Mouse (Mus musculus) adrenal gland, postnatal 36 days (tissue): ENCODE data around the gene Thtpa. TPM values are rescaled to one million over a fixed set of nuclear protein-coding genes. Genes with fewer than 3 reads are reported as not detected.
A peak's percentile ranks its signal among the peaks of the same experiment; 100 is the strongest.

ENCODE experiments used
- DNase-seq, 2 experiments: peaks; one replicate each; pipeline ENCODE4 v3.0.0; 2021; ENCODE audit warnings: mixed read lengths in 1 of 2
- total RNA-seq, 2 experiments: library from RNA; stranded (reverse); gene quantifications; 2 replicates each; pipeline ENCODE4 v1.2.3; 2021

The Thtpa gene
- total RNA-seq, 2 experiments from 2014 or later, result 12.9 to 18.6 TPM

GRCm38 (mm10) chr14:55105836-55106809, 11.5 kb downstream of the Thtpa start, which contains the start of gene Ap1g2:
Gene Ap1g2 (minus strand): TSS chr14:55106593.
- peak; percentile 91 to 92 for DNase-seq

- DNase-seq, result no peak
Measured at GRCm38 (mm10) chr14:55106990-55107389, 12.4 kb downstream of the Thtpa start.

- DNase-seq, result no peak
Measured at GRCm38 (mm10) chr14:55108202-55108870, 13.8 kb downstream of the Thtpa start.

GRCm38 (mm10) chr14:55109048-55109873, 14.7 kb downstream of the Thtpa start:
- no peak for DNase-seq

- no peak for DNase-seq
Measured at GRCm38 (mm10) chr14:55110076-55110475, 15.5 kb downstream of the Thtpa start.

GRCm38 (mm10) chr14:55111720-55112119, 17.1 kb downstream of the Thtpa start:
- DNase-seq, result no peak

- no peak for DNase-seq
Measured at GRCm38 (mm10) chr14:55113351-55113974, 18.9 kb downstream of the Thtpa start.

GRCm38 (mm10) chr14:55113975-55114645, 19.5 kb downstream of the Thtpa start:
- peak in 1 of 2 experiments; percentile 51 for DNase-seq

GRCm38 (mm10) chr14:55114759-55115701, 20.4 kb downstream of the Thtpa start:
- DNase-seq, result peak; percentile 72 to 78

- DNase-seq, result no peak
Measured at GRCm38 (mm10) chr14:55115846-55116245, 21.3 kb downstream of the Thtpa start.

GRCm38 (mm10) chr14:55116425-55117200, 22.0 kb downstream of the Thtpa start, which contains the start of gene Jph4:
Gene Jph4 (minus strand): TSS chr14:55116935.
- DNase-seq, result no peak

GRCm38 (mm10) chr14:55118852-55119251, 24.3 kb downstream of the Thtpa start:
- DNase-seq, result peak; percentile 70 to 71

- DNase-seq, result no peak
Measured at GRCm38 (mm10) chr14:55119421-55120134, 25.0 kb downstream of the Thtpa start.

GRCm38 (mm10) chr14:55121947-55122346, 27.4 kb downstream of the Thtpa start:
- DNase-seq, result peak; percentile 89 to 93

GRCm38 (mm10) chr14:55122359-55122758, 27.8 kb downstream of the Thtpa start:
- DNase-seq, result no peak

GRCm38 (mm10) chr14:55125711-55126110, 31.1 kb downstream of the Thtpa start:
- peak; percentile 47 to 61 for DNase-seq

GRCm38 (mm10) chr14:55126521-55126920, 31.9 kb downstream of the Thtpa start:
- no peak for DNase-seq

- DNase-seq, result no peak
Measured at GRCm38 (mm10) chr14:55135676-55136075, 41.1 kb downstream of the Thtpa start.
